Mouse (Mus musculus): Measurements from ENCODE around the gene Galk1.

The Galk1 gene

GRCm38 (mm10) chr11:116012262-116012947 lies at the start of gene Galk1:
TSS of gene Galk1 (minus strand) at chr11:116012719.
- peak; percentile 93 for DNase-seq (ENCODE audit: low read depth, low spot score)

- DNase-seq (ENCODE audit: low read depth, low spot score), result peak; percentile 96
Measured at GRCm38 (mm10) chr11:116061641-116062415, 49.3 kb upstream of the Galk1 start.

- peak; percentile 48 for DNase-seq (ENCODE audit: low read depth, low spot score)
Measured at GRCm38 (mm10) chr11:116060596-116060995, 48.1 kb upstream of the Galk1 start.

GRCm38 (mm10) chr11:116059691-116060025 lies 47.1 kb upstream of the Galk1 start:
- DNase-seq (ENCODE audit: low read depth, low spot score), result peak; percentile 47

GRCm38 (mm10) chr11:116058868-116059690 lies 46.6 kb upstream of the Galk1 start:
- DNase-seq (ENCODE audit: low read depth, low spot score), result no peak

- peak; percentile 54 for DNase-seq (ENCODE audit: low read depth, low spot score)
Measured at GRCm38 (mm10) chr11:116058022-116058614, 45.6 kb upstream of the Galk1 start.

GRCm38 (mm10) chr11:116057237-116057881 lies 44.8 kb upstream of the Galk1 start:
- DNase-seq (ENCODE audit: low read depth, low spot score), result no peak

GRCm38 (mm10) chr11:116055873-116056272 lies 43.4 kb upstream of the Galk1 start:
- DNase-seq (ENCODE audit: low read depth, low spot score), result no peak

GRCm38 (mm10) chr11:116053510-116054229 lies 41.2 kb upstream of the Galk1 start:
- no peak for DNase-seq (ENCODE audit: low read depth, low spot score)

GRCm38 (mm10) chr11:116050196-116050595 lies 37.7 kb upstream of the Galk1 start:
- no peak for DNase-seq (ENCODE audit: low read depth, low spot score)

GRCm38 (mm10) chr11:116049610-116050009 lies 37.1 kb upstream of the Galk1 start:
- DNase-seq (ENCODE audit: low read depth, low spot score), result no peak

GRCm38 (mm10) chr11:116045173-116045572 lies 32.7 kb upstream of the Galk1 start:
- no peak for DNase-seq (ENCODE audit: low read depth, low spot score)

- no peak for DNase-seq (ENCODE audit: low read depth, low spot score)
Measured at GRCm38 (mm10) chr11:116043286-116043685, 30.8 kb upstream of the Galk1 start.

GRCm38 (mm10) chr11:116042372-116043138 lies 30.0 kb upstream of the Galk1 start:
- no peak for DNase-seq (ENCODE audit: low read depth, low spot score)

- DNase-seq (ENCODE audit: low read depth, low spot score), result no peak
Measured at GRCm38 (mm10) chr11:116041833-116042232, 29.3 kb upstream of the Galk1 start.

GRCm38 (mm10) chr11:116040593-116040992 lies 28.1 kb upstream of the Galk1 start:
- peak; percentile 55 for DNase-seq (ENCODE audit: low read depth, low spot score)

GRCm38 (mm10) chr11:116037826-116038225 lies 25.3 kb upstream of the Galk1 start:
- no peak for DNase-seq (ENCODE audit: low read depth, low spot score)

GRCm38 (mm10) chr11:116036671-116037070 lies 24.2 kb upstream of the Galk1 start:
- DNase-seq (ENCODE audit: low read depth, low spot score), result no peak

- DNase-seq (ENCODE audit: low read depth, low spot score), result no peak
Measured at GRCm38 (mm10) chr11:116034584-116034983, 22.1 kb upstream of the Galk1 start.

Data from brain, adult 2 months (tissue).